Mouse (Mus musculus) splenic B cell, adult 2 months (primary cell): ENCODE data around the gene Zfp683.

ENCODE experiments used
- DNase-seq: peaks from one replicate; pipeline ENCODE4 v3.0.0-alpha.2; 2011; ENCODE audit warnings: low read depth, low spot score
- H3K27me3 ChIP-seq: 2 replicates; pipeline ENCODE4 v1.6.1; 2012; ENCODE audit warnings: mild to moderate bottlenecking, low read length, moderate library complexity, mixed read lengths; ENCODE audit not compliant: control insufficient read depth, poor library complexity, insufficient read depth, severe bottlenecking
- H3K36me3 ChIP-seq: 2 replicates; pipeline ENCODE4 v1.6.1; 2012; ENCODE audit warnings: mild to moderate bottlenecking, low read length, moderate library complexity, mixed read lengths; ENCODE audit not compliant: control insufficient read depth, poor library complexity, insufficient read depth, severe bottlenecking

Zfp683 gene

DNA sequence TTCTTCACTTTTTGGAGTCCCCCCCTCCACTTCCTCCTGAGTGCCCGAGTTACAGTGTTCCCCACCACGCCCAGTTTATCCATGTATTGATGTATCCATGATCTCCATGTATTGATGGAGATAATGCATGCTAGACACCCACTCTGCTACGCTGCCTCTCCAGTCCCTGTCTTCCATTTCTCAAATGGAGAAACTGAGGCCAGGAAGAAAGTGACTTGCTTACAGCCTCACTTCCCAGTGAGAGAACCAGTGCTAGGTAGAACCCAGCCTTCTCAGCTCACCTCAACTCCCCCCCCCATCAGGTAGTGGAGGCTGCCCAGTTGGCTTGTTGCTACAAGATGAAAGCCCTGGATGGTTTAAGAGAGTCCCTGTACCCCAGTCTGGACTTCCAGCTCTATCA is at the start of gene Zfp683:
TSS of gene Zfp683 (plus strand) at position 301 of the 400 bp plus-strand sequence.
- no peaks in the 10 kb centered on the region for H3K36me3 ChIP-seq
- H3K27me3 ChIP-seq: no peaks in the 10 kb centered on the region
- no peak for DNase-seq

- Histone ChIP-seq H3K36me3 (no peaks in the 10 kb centered on the region), H3K27me3 (no peaks in the 10 kb centered on the region)
- no peak for DNase-seq
These were observed 47.9 kb upstream of the Zfp683 start for GRCm38 (mm10) chr4:134005581-134006358.

- H3K27me3 ChIP-seq: no peaks in the 10 kb centered on the region
- H3K36me3 ChIP-seq: no peaks in the 10 kb centered on the region
- DNase-seq: no peak
These were observed 46.8 kb upstream of the Zfp683 start for GRCm38 (mm10) chr4:134006845-134007244.

DNA sequence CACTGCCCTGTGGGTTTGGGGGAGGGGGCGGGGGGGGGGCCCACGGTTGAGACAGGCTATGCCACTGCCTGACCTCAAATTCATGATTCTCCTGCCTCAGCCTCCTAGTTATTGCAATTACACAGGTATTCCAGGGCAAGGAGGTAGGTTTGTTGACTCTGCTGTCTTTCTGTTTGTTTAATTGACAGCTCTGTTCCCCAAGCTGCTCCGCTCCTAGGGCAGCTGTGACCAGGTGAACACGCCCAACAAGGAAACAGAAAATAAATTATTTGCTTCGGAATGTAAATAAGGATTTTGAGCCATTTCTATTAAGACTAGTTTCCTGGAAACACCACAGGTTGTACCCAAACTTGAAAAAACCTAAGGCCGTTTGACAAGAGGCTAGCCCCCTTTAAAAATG is 43.9 kb upstream of the Zfp683 start:
- Histone ChIP-seq H3K27me3 (no peaks in the 10 kb centered on the region), H3K36me3 (no peaks in the 10 kb centered on the region)
- DNase-seq: no peak

- Histone ChIP-seq H3K36me3 (no peaks in the 10 kb centered on the region), H3K27me3 (no peaks in the 10 kb centered on the region)
- DNase-seq: no peak
These were observed 41.9 kb upstream of the Zfp683 start for GRCm38 (mm10) chr4:134011450-134012414.

- H3K27me3 ChIP-seq: no peaks in the 10 kb centered on the region
- peak; percentile 46 for DNase-seq
- no peaks in the 10 kb centered on the region for H3K36me3 ChIP-seq
These were observed 40.6 kb upstream of the Zfp683 start for GRCm38 (mm10) chr4:134012858-134013528.

DNA sequence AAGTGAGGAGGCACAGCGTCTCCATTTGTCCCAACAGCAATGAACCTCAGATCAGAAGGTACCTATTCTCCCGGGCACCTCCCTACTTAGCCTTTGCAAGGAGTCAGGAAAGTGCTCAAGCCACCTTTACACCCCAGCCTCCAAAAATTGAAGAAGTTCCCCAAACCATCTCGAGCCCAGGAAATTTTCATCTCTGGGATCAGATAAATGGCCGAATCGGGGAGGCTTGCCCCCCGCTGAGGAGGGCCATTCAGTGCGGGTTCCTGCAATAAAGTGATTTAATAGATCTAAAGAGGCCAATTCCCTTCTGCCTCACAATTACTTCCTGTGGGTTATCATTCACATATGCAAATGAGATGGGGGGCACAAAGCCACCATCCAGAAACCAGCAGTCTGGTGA is 37.4 kb upstream of the Zfp683 start:
- DNase-seq: no peak
- H3K36me3 ChIP-seq: no peaks in the 10 kb centered on the region
- no peaks in the 10 kb centered on the region for H3K27me3 ChIP-seq

- DNase-seq: no peak
- Histone ChIP-seq H3K27me3 (no peaks in the 10 kb centered on the region), H3K36me3 (no peaks in the 10 kb centered on the region)
These were observed 36.9 kb upstream of the Zfp683 start for GRCm38 (mm10) chr4:134016767-134017166.

DNA sequence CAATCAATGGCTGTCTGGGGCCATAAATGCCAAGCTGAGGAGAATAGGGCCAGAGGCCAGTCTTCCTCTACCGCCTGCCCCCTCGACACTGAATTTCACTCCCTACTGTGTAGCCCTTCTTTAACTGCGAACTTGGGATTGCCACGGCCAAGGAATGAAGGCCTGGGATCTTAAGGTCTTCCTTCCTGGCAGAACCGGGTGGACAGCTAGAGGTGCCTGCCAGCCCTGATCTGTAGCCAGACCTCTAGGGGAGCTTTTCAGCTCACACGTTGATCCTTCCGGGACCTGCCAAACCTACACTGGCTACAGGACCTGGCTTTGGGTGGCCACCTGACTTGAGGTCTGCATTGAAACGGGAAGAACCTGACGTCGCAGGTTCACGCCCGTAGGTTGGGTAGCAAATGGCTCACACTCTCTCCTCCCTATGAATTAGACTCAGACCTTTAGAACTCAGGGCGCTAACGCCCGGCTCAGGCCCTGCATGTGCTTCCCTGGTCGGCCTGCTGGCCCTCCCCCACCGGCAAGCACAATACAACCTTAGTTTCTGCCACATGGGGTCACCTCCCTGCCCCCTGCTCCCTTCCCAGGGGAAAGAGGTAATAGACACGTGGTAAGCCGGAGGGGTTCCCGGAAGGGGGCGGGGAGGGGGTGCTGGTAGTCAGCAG is 36.3 kb upstream of the Zfp683 start:
- peak; percentile 24 for DNase-seq
- Histone ChIP-seq H3K27me3 (no peaks in the 10 kb centered on the region), H3K36me3 (no peaks in the 10 kb centered on the region)

DNA sequence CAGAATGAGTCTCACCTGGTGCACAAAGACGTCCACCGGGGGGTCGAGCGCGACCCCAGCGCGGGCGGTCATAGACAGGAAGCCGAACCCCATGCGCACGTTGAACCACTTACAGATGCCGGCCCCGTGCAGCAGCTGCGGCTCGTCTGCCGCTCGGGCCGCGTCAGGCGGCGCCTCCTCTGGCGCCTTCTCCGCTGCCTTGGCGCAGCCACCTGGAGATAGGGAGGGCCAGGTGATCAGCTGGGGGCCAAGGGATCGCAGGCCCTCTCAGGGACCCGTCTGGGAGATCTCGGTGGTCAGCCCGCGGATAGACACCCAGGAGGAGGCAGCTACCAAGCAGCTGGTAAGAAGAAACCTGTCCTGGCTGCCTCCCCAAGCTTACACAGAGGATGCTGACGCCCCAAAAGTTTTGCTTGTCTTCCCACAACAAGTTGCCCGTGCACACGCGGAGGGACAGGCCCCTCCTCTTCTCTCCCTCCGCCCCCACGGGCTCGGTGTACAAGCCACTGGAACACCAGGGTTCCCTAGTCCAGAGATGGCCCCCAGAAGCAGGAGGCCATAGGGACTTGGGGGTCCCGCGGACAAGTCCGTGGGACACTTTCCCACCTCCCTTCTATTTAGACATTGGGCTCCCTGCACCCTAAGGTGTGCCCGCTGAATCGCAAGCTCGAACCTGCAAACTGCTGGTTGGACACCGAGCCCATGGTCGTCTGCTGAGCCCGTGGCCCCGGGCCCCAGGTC is 35.4 kb upstream of the Zfp683 start:
- no peaks in the 10 kb centered on the region for H3K36me3 ChIP-seq

GRCm38 (mm10) chr4:134018779-134019145 is 34.9 kb upstream of the Zfp683 start, which contains the start of gene Lin28a:
Lin28a (minus strand) TSS chr4:134018841.
- DNase-seq: no peak

More for the DNA sequence above, 35.4 kb upstream of the Zfp683 start:
- no peaks in the 10 kb centered on the region for H3K27me3 ChIP-seq
- DNase-seq: no peak

DNA sequence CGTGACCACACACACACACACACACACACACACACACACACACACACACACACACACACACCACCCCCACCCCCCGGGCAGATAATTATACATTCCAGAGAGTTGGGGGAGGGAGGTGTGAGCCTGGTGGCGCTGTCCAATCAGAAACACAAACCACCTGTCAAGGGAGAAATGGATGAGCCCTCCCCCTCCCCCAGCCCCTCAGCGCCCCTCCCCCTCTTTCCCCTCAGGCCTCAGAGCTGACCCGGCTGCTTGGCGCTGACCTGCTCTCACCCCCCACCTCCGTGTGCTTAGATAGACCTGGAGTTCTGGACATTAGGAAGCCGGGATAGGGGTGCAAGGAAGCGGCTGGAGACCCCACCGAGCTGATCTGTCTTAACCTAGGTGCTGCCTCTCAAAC is 34.4 kb upstream of the Zfp683 start:
- no peaks in the 10 kb centered on the region for H3K36me3 ChIP-seq
- DNase-seq: no peak
- H3K27me3 ChIP-seq: no peaks in the 10 kb centered on the region

More at GRCm38 (mm10) chr4:134018779-134019145, 34.9 kb upstream of the Zfp683 start, which contains the start of gene Lin28a:
- H3K27me3 ChIP-seq: no peaks in the 10 kb centered on the region
- H3K36me3 ChIP-seq: no peaks in the 10 kb centered on the region

- no peak for DNase-seq
- Histone ChIP-seq H3K36me3 (no peaks in the 10 kb centered on the region), H3K27me3 (no peaks in the 10 kb centered on the region)
These were observed 33.8 kb upstream of the Zfp683 start for GRCm38 (mm10) chr4:134019641-134020351.
